Mouse (Mus musculus) heart, embryonic 12.5 days (tissue): ENCODE results near the gene Btf3. TPM values are rescaled to one million over a fixed set of nuclear protein-coding genes. Genes with fewer than 3 reads are reported as not detected.

Experiments
- ATAC-seq: fragments of 200-750 bp; cut with Nextera tagmentation; 2 replicates; pipeline ENCODE4 v1.8.0; 2017; ENCODE audit warnings: moderate TSS enrichment, moderate library complexity; ENCODE audit not compliant: insufficient number of reproducible peaks, low FRiP score
- H3K27ac ChIP-seq: fragments of 300-500 bp; sonication (generic); 2 replicates; pipeline ENCODE4 v1.5.1; 2016; ENCODE audit warnings: mild to moderate bottlenecking, moderate library complexity; ENCODE audit not compliant: poor library complexity, severe bottlenecking
- H3K27me3 ChIP-seq: fragments of 300-500 bp; sonication (generic); replicated peaks from 2 replicates; pipeline ENCODE4 v1.6.1; 2016; ENCODE audit warnings: mild to moderate bottlenecking, moderate library complexity
- H3K36me3 ChIP-seq: fragments of 300-500 bp; sonication (generic); 2 replicates; pipeline ENCODE4 v1.6.1; 2016; ENCODE audit warnings: mild to moderate bottlenecking, moderate library complexity
- H3K4me1 ChIP-seq: fragments of 300-500 bp; sonication (generic); replicated peaks from 2 replicates; pipeline ENCODE4 v1.6.1; 2016; ENCODE audit warnings: mild to moderate bottlenecking
- H3K4me2 ChIP-seq: fragments of 300-500 bp; sonication (generic); 2 replicates; pipeline ENCODE4 v1.6.1; 2016; ENCODE audit warnings: mild to moderate bottlenecking, moderate library complexity
- H3K4me3 ChIP-seq: fragments of 300-500 bp; sonication (generic); 2 replicates; pipeline ENCODE4 v1.5.1; 2016; ENCODE audit warnings: mild to moderate bottlenecking
- H3K9ac ChIP-seq: fragments of 300-500 bp; sonication (generic); 2 replicates; pipeline ENCODE4 v1.6.1; 2016; ENCODE audit warnings: mild to moderate bottlenecking, moderate library complexity
- H3K9me3 ChIP-seq: fragments of 300-500 bp; sonication (generic); replicated peaks from 2 replicates; pipeline ENCODE4 v1.6.1; 2016; ENCODE audit warnings: mild to moderate bottlenecking, moderate library complexity
- WGBS: fragments of 180-500 bp; shearing (Covaris S2); methylation state at CpG from one replicate; pipeline ENCODE4 v1.1.7; 2016; 5-methylcytosine and 5-hydroxymethylcytosine counted together
- polyA plus RNA-seq: library from polyadenylated mRNA; unstranded; fragments of >200 nt; fragmentation: Nextera tagmentation; extraction: Ambion mirVana; gene quantifications from 2 replicates; pipeline ENCODE4 v1.2.1, GENCODE M21; 2016

Gene Btf3
- 474 and 476 TPM in 2 replicates for polyA plus RNA-seq

DNA sequence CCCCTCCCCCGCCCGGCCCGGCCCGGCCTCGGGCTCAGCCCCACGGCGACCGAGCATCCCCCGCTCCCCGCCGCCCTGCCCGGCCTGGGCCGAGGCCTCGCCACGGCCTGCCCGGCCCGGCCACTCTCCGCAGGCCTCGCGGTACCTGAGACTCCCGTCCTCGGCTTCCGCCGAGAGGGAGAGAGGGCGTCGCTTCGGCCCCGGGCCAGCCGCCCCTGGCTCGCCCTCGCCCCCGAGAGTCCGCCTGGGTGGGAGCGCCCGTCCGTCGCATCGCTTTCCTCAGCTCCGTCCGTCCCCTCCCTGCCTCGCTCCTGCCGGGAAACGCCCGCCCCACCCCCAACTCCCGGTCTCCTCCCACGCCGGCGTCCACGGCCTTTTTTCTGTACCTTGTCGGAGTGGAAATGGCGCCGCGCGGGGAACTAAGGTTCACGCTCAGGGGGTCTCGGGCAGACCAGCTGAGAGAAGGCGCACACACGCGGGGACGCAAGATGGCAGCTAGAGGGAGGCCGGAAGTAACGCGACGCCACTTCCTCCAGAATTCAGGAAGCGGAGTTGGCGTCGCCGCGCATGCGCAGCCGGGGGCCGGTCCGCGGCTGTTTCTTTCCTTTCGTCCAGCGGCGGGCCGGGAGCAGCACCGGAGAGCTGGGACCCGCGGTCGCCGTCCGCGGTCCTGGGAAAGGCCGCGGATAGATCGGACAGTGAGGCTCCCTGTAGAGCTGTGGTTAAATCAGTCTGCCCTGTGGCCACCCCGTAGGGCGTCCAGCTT lies at the start of gene Btf3:
Btf3 (minus strand) TSS at position 527 of the 766 bp plus-strand sequence.
- Histone ChIP-seq H3K27ac (peak within 1 kb of the TSS; percentile 90), H3K36me3 (peaks cover 26% of the 10 kb centered on the region), H3K4me1 (peaks cover 12% of the 10 kb centered on the region), H3K9me3 (no peaks in the 10 kb centered on the region), H3K4me3 (peak within 1 kb of the TSS; percentile 100), H3K27me3 (no peaks in the 10 kb centered on the region), H3K9ac (peak within 1 kb of the TSS; percentile 99), H3K4me2 (peak within 1 kb of the TSS; percentile 78)
- ATAC-seq, result peak; percentile 90
- 0% methylated on average over 84 of the region's 90 CpGs for WGBS

DNA sequence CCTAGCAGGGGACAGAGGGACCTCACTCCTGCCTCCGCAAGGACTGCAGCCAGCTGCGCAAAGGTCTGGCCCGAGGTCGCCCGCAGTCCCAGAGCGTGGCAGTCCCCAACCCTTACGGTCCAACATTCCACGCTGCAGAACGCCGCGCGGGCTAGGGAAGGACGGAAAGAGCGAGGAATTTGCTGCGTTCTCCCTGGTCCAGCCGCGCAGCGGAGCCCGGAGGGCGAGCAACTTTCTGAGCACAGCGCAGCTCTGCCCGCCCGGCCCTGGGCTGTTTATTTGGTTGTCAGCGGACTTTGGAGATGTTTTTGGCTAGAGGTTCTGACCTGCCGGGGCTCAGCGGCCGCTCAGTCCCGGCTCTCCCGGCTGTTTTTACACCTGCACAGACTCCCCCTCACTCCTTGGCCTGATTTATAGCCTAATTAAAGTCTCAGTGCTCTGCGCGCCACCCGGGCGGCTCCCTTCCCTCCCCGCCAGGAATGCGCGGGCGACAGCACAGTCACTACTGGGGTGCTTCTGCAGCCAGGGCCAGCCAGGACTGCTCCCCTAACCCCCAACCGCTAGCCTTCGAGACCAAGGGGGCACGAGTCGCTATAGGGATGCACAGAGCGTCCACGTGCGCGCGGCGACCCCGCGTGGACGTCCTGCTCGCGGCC lies 49.1 kb upstream of the Btf3 start:
- Histone ChIP-seq H3K4me3 (peak overlapping the region; percentile 32), H3K27ac (no peak overlapping the region), H3K27me3 (peaks cover 83% of the 10 kb centered on the region), H3K9ac (0 out of 2 replicates have a peak overlapping the region, but pooled peaks have one; percentile 1), H3K9me3 (no peaks in the 10 kb centered on the region), H3K4me1 (peaks cover 9% of the 10 kb centered on the region), H3K36me3 (no peaks in the 10 kb centered on the region), H3K4me2 (peak overlapping the region; percentile 56)
- ATAC-seq, result no peak
- WGBS, result under 1% methylated on average over 52 of the region's 52 CpGs

DNA sequence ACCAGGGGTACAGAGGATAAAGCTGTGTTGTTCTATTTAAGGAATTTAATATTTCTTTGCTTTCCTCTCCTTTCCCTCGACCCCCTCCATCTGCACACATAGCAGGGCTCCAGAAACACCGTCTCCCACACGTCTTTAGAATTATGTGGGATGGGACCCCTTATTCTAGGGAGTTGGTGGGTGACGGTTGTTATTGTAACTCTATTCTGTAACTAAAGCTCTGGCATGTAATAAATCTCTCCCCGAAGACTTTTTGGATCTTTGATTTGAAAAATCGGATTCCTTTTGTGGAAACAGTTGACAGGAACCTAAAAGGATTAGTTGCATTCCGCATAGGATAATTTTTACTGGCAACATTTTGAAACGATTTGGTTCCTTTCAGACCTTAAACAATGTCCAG lies 48.3 kb upstream of the Btf3 start:
- Histone ChIP-seq H3K4me3 (no peak overlapping the region), H3K4me2 (no peak overlapping the region), H3K9me3 (no peaks in the 10 kb centered on the region), H3K9ac (no peak overlapping the region), H3K36me3 (no peaks in the 10 kb centered on the region), H3K27me3 (peaks cover 83% of the 10 kb centered on the region), H3K4me1 (peaks cover 9% of the 10 kb centered on the region), H3K27ac (no peak overlapping the region)
- no peak for ATAC-seq
- 4% methylated on average over 8 of the region's 8 CpGs for WGBS

DNA sequence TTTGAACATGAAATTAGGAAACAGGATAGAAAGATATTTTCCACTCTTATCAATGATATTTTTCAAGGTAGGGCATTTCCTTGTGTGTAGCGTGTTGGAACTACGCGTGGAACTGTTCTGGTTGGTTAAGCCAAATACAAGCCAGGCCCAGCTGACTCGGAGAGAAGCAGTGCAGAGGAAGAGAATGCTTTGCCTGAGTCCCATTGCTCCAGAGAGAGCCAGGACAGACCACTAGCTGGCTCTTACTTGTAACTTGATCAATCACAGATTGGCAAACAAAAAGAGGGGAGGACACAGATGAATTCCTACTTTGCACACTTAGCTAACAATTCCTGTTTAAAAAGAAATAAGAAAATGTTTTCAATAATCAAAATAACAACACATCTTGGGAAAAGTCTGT lies 46.2 kb upstream of the Btf3 start:
- Histone ChIP-seq H3K4me3 (no peak overlapping the region), H3K36me3 (no peaks in the 10 kb centered on the region), H3K4me2 (no peak overlapping the region), H3K27ac (no peak overlapping the region), H3K4me1 (peaks cover 9% of the 10 kb centered on the region), H3K9me3 (no peaks in the 10 kb centered on the region), H3K27me3 (peaks cover 85% of the 10 kb centered on the region), H3K9ac (no peak overlapping the region)
- WGBS, result 10% methylated on average over 4 of the region's 4 CpGs
- no peak for ATAC-seq

DNA sequence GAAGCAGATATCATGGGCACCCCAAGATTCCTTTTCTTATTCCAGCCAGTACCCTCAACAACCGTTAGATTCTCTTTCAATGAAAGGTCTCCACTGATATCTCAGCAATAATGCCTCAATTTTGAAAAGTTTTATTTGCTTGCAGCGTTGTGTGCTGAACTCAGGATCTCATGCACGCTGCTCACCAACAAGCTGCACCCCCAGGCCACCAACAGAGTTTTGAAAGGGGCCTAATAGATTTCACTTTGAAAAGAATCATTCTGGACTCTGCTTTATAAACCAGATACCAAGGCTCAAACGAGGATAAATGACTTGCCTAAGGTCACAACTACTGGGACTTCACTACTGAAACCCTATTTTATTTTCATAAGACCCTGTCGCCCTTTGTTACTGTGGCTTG lies 44.4 kb upstream of the Btf3 start:
- WGBS, result 3% methylated on average over 5 of the region's 5 CpGs
- peaks cover 7% of the 10 kb centered on the region for H3K4me1 ChIP-seq
- H3K36me3 ChIP-seq, result no peaks in the 10 kb centered on the region
- H3K4me2 ChIP-seq, result no peak overlapping the region
- peaks cover 78% of the 10 kb centered on the region for H3K27me3 ChIP-seq
- no peaks in the 10 kb centered on the region for H3K9me3 ChIP-seq
- H3K27ac ChIP-seq, result no peak overlapping the region
- H3K9ac ChIP-seq, result no peak overlapping the region
- no peak for ATAC-seq
- H3K4me3 ChIP-seq, result no peak overlapping the region

DNA sequence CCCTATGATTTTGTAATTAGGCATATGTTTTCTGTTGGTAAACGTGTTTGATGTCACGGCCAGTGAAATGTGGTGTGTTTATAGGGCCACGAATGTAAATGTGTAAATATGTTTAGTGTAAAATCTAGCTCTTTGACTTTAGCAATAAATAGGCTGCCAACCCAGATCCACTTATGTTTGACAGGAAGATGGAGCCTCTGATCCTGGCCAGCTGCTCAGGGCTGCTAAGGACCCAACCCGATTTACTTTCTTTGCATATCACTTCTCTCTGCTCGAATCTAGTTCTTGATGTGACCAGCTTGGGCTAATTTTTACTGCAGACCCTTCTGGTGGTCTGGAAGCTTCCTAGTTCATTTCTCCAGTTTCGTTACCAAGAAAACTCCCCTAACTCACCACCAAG lies 43.6 kb upstream of the Btf3 start:
- 2% methylated on average over 6 of the region's 6 CpGs for WGBS
- no peak overlapping the region for H3K9ac ChIP-seq
- H3K4me3 ChIP-seq, result no peak overlapping the region
- H3K27ac ChIP-seq, result no peak overlapping the region
- H3K9me3 ChIP-seq, result no peaks in the 10 kb centered on the region
- no peak for ATAC-seq
- H3K4me1 ChIP-seq, result peaks cover 6% of the 10 kb centered on the region
- H3K4me2 ChIP-seq, result no peak overlapping the region
- H3K27me3 ChIP-seq, result peaks cover 77% of the 10 kb centered on the region
- no peaks in the 10 kb centered on the region for H3K36me3 ChIP-seq

GRCm38 (mm10) chr13:98359337-98359736 lies 42.5 kb upstream of the Btf3 start:
- peaks cover 17% of the 10 kb centered on the region for H3K4me1 ChIP-seq
- H3K9me3 ChIP-seq, result no peaks in the 10 kb centered on the region
- H3K36me3 ChIP-seq, result no peaks in the 10 kb centered on the region
- WGBS, result 3% methylated on average over 6 of the region's 8 CpGs
- H3K4me2 ChIP-seq, result no peak overlapping the region
- H3K4me3 ChIP-seq, result no peak overlapping the region
- ATAC-seq, result no peak
- H3K9ac ChIP-seq, result no peak overlapping the region
- H3K27me3 ChIP-seq, result peaks cover 79% of the 10 kb centered on the region
- no peak overlapping the region for H3K27ac ChIP-seq

DNA sequence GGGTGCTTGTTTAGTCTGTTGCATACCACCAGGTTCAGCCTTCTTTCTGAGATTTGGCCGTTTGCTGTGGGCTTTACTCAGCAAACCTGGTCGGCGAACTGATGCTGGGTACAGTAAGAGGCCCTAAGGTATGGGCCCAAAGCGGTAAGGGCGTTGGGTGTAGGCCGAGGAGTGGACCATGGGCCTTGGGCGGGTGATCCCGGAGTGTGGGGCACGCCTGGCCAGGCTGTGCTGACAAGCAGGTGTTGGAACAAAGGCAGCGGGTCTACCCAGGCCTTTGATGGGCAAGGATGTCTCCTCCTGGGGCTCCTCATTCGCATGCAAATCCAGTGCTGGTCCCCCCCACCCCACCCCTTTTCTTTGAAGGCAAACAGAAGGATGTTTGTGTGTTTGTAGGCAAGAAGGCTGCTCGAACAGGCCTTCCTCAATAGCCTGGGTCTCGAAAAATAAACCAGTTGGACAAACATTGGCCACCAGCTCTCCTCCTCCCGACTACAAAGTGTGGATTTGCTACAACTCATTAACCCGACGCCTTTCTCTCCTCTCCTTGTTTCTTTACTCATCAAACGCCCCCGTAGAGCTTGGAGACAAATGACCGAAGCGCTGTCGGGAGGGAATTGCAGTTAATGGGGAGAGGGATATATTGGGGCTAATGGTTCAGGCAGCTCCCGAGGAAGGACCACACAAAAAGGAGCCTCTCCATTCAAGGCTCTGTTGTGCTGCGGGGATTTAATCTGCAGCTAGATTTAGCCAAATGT lies 41.8 kb upstream of the Btf3 start:
- H3K9ac ChIP-seq, result no peak overlapping the region
- peaks cover 22% of the 10 kb centered on the region for H3K4me1 ChIP-seq
- H3K36me3 ChIP-seq, result no peaks in the 10 kb centered on the region
- WGBS, result 3% methylated on average over 23 of the region's 23 CpGs
- ATAC-seq, result no peak
- H3K4me2 ChIP-seq, result no peak overlapping the region
- H3K9me3 ChIP-seq, result no peaks in the 10 kb centered on the region
- H3K27ac ChIP-seq, result no peak overlapping the region
- H3K27me3 ChIP-seq, result peaks cover 85% of the 10 kb centered on the region
- no peak overlapping the region for H3K4me3 ChIP-seq

DNA sequence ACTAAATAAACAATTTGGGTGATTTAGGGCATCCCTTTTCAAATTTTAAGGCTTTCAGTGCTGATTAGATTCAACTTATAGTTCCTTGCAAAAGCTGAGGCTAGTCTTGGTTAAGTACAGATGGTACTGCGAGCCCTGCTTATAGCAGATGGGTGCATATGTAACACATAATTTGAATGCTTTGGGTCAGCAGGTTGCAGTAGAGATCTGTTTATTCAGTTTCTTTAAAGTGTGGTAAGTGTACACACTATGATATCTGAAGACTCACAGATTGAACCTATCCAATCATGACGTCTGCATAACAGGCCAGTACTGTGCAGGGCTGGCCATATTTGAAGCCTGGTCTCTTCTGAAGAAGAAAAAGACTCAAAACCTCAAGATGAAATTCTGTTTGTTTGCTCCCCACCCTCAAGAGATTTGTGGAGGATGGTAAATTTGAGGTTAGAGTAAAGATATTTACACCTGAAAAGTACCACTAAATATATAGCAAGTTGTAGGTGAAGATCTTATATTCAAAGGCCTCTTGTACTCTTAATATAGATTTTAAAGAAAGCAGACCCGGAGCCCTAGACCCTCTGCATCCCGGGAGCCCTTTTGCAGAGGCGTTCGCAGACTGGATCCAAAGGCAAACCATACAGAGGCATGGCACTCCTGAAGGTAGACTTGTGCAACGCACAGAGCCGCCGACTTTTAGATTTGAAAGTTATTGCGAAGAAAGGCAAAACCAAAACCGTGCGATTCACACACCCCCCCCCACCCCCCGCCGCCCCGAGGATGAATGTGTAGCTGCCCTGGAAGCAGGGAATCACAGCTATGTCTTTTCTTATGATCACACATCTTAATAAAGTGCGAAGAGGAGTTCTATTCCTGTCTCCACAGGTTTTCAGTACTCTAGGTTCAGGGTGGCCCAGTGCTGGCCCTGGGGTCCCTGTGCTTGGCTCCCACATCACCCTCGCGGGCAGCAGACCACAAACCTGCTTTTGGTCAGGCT lies 40.9 kb upstream of the Btf3 start:
- no peak for ATAC-seq
- H3K27ac ChIP-seq, result no peak overlapping the region
- H3K4me2 ChIP-seq, result no peak overlapping the region
- H3K4me3 ChIP-seq, result no peak overlapping the region
- no peak overlapping the region for H3K9ac ChIP-seq
- H3K27me3 ChIP-seq, result peaks cover 84% of the 10 kb centered on the region
- peaks cover 24% of the 10 kb centered on the region for H3K4me1 ChIP-seq
- no peaks in the 10 kb centered on the region for H3K36me3 ChIP-seq
- H3K9me3 ChIP-seq, result no peaks in the 10 kb centered on the region
- 3% methylated on average over 18 of the region's 18 CpGs for WGBS

GRCm38 (mm10) chr13:98356973-98357425 lies 40.2 kb upstream of the Btf3 start:
- Histone ChIP-seq H3K36me3 (no peaks in the 10 kb centered on the region), H3K9ac (no peak overlapping the region), H3K9me3 (no peaks in the 10 kb centered on the region), H3K4me3 (no peak overlapping the region), H3K4me2 (no peak overlapping the region), H3K27me3 (peaks cover 84% of the 10 kb centered on the region), H3K27ac (no peak overlapping the region), H3K4me1 (peaks cover 24% of the 10 kb centered on the region)
- ATAC-seq, result no peak
- 9% methylated on average over 6 of the region's 6 CpGs for WGBS
